Mouse (Mus musculus) liver, postnatal 0 days (tissue): ENCODE data around the gene Cbwd1.

Experiments used
- CTCF ChIP-seq: sonication (generic); IDR thresholded peaks from 2 replicates; pipeline ENCODE4 v1.5.1; 2016; ENCODE audit warnings: antibody characterized with exemption, low read depth
- EP300 ChIP-seq: IDR thresholded peaks from 2 replicates; pipeline ENCODE4 v1.6.1; 2016; ENCODE audit warnings: antibody characterized with exemption, low read depth, mild to moderate bottlenecking

DNA sequence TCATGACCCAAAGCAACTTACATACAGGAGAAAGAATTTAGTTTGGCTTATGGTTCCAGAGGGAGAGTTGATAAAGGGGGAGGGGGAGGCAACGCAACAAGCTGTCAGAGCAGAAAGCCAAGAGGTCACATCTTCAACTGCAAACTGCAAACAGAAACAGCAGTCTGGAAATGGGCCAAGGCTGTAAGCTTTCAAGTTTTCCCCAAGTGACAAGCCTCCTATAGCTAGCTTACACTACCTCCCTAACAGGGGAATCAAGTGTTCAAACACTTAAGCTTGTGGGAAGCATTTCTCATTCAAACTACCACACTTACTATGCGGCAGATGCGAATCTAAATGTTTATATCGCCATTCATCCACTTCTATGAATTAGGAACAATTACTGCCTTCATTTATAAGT lies 42.4 kb upstream of the Cbwd1 start:
- no peak for TF ChIP-seq CTCF
- TF ChIP-seq EP300: no peak
